In the genomic region with DNA sequence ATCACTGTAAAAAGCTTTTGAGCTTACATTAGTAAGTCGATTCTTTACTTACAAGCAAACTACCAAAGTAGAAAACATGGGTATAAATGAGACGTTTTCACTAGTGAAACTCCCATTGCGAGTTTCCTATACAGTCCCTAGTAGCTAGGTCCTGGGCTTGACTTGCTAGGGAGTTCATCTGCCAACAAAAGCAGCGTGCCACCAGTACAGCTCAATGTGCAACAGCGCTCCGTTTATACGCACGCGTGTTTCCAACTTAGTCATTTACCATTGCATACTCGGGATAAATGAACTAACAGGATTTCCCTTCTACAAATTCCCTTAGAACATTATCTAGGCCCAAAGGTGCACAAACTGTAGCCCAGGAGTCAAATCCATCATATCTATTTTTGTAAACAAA, we compare ENCODE assay signal across 14 mouse cellular contexts.
DNase-seq lines count a peak whose midpoint lies in the region; TF ChIP-seq lines count a peak whose summit lies in the region.
"Had no signal": no experiment of that assay in that cellular context is flagged by ENCODE, and none has a peak within 500 bp of the region (broad histone marks: within the 10 kb centered on the region; RNA-seq: fewer than 3 reads in every experiment).

No protein-coding gene starts in this region.

- no peak for TF ChIP-seq CTCF in cerebellum, adult 2 months (IDR thresholded peaks at IDR 0.05; ENCODE audit: borderline replicate concordance, insufficient read depth, low read depth, low read length)

- H3K4me3 ChIP-seq in cerebellum, adult 2 months (replicated peaks; ENCODE audit: insufficient read depth, low read depth, low read length), result no peak overlapping the region
- H3K4me3 ChIP-seq: erythroblast, embryonic 14.5 days; heart, embryonic 10.5 days; hindbrain, embryonic 12.5 days had no signal

- peak overlapping the region; percentile 53 for H3K27ac ChIP-seq in cerebellum, adult 2 months (ENCODE audit: insufficient read depth, low read length)
- H3K27ac ChIP-seq: heart, embryonic 10.5 days; hindbrain, embryonic 12.5 days; stomach, postnatal 0 days had no signal

- no peak for TF ChIP-seq POLR2A in cerebellum, adult 2 months (IDR thresholded peaks at IDR 0.05; ENCODE audit: borderline replicate concordance, insufficient read depth, low read length)

- peak; percentile 30 for DNase-seq in layer of hippocampus, adult 11-12 months (ENCODE audit: low spot score)
- DNase-seq in layer of hippocampus, postnatal 25 days (ENCODE audit: extremely low spot score in 1 of 2, low spot score in 1 of 2), result no peak
- peak; percentile 46 to 66 for DNase-seq in cerebellum, adult 2 months
- DNase-seq in cerebellum, postnatal 10 days, result peak; percentile 51 to 54
- peak; percentile 17 for DNase-seq in layer of hippocampus, adult 9-11 months
- no peak for DNase-seq in adrenal gland, adult 2 months
- no peak for DNase-seq in heart, adult 18-20 months
- DNase-seq: liver; liver, postnatal 0 days; thymus, postnatal 14 days had no signal

- no peaks in the 10 kb centered on the region for H3K27me3 ChIP-seq in cerebellum, adult 2 months (ENCODE audit: control insufficient read depth, insufficient read depth, low read length)
- H3K27me3 ChIP-seq: hindbrain, embryonic 12.5 days had no signal

- peaks cover 30% of the 10 kb centered on the region for H3K4me1 ChIP-seq in cerebellum, adult 2 months (ENCODE audit: control insufficient read depth, insufficient read depth, low read length)
- H3K4me1 ChIP-seq: heart, embryonic 10.5 days had no signal

- WGBS in cerebellum, adult 2 months, result 20% methylated on average over 10 of the region's 10 CpGs

Comparison
In these comparisons a context has a peak if more than half of its experiments do, and no peak if none do; other contexts are left out.
1. DNase-seq: peak in layer of hippocampus, adult 11-12 months (single experiment), cerebellum, adult 2 months (2 of 2), cerebellum, postnatal 10 days (2 of 2) and layer of hippocampus, adult 9-11 months (single experiment); none in layer of hippocampus, postnatal 25 days (0 of 2), adrenal gland, adult 2 months (single experiment) and heart, adult 18-20 months (0 of 2).